Mouse (Mus musculus) right cerebral cortex, postnatal 4 days (tissue): ENCODE measurements around the gene Phldb2.

Source experiments
- DNase-seq: peaks from one replicate; pipeline ENCODE4 v3.0.0-alpha.2; 2022

Phldb2 gene

DNA sequence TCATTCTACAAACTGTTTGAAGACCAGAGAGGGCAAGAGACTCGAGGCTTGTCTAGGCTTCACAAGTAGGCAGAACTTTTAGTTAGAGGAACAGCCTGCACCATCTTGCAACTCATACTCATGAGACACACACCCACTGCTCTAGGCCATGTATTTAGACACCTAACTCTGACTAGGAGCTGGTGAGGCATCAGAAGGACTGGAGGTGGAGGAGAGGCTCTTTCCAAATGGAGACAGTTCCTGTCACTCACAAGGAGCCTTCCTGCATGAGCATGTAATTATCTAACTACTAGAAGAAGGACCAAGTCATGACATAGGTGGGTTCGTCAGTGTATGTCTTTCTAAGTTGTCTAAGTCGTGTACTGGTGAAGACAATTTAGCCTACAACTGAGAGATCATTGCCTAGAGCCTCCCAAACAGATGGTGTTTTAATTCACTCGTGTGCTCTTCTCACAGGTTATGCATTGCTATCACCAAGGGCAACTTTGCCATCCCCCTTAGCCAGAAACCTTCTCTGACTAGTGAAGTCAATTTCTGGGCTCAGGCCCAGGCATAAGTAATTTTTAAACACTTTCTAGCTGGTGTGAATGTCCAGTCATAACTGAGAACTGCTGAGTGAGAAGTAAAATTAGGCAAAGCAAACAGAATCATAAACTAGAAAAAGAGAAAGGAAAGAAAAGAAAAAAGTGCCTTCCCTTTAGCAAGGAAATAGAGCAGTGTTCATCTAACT is 62.8 kb downstream of the Phldb2 start:
- no peak for DNase-seq

DNA sequence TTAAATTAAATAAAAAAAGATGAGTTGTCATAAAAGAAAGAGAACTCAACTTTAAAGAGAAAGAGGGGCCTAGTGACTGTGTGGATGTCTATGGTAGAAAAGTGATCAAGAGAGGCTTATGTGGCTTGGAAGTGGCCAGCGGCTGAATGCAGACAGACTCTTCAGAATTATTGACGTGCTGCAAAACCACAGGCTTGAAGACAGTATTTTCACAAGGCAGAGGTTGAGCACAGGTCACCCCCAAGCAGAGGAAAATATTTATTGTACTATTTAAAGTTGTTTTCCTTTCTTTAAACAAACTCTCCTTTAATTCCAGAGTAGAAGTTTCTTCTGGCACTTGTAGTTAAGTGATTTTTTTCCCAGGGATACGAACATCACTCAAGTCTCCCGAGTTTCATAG is 63.8 kb downstream of the Phldb2 start:
- no peak for DNase-seq

DNA sequence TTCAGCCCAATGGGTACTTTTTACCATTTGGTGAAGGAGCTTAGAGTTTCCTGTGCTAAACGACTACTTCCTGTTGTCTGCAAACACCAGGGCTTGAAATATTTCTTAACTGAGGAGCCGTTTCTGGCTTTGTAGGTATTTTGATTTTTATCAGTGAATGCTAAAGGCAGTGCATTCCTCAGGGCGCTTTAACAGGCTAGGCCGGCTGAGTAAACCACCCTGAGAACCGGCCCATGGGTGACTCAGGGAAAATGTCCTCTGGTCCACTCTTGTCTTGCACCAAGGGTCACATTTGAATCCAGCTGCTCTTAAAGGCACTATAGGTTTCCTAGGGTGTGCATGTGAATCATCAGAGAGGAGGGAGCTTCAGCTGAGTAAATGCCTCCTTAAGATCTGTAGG is 66.8 kb downstream of the Phldb2 start:
- DNase-seq = no peak

DNA sequence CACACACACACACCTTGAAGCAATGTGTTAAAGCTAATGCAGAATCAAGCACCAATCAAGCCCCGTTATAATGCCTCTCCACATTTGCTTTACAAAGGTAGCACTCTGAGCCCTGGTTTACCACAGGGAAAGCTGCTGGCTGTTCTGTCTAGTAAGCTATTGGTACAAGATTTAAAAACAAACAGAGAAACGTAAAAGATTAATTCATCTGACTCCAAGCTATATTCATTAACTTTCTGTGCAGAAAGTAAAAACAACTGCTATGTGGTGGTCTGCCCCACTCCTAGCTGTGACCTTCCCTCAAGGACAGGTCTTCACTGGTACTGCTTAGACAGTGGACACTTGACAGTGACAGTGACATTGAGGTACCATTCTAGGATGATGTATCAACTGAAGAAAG is 69.2 kb downstream of the Phldb2 start:
- no peak for DNase-seq

DNA sequence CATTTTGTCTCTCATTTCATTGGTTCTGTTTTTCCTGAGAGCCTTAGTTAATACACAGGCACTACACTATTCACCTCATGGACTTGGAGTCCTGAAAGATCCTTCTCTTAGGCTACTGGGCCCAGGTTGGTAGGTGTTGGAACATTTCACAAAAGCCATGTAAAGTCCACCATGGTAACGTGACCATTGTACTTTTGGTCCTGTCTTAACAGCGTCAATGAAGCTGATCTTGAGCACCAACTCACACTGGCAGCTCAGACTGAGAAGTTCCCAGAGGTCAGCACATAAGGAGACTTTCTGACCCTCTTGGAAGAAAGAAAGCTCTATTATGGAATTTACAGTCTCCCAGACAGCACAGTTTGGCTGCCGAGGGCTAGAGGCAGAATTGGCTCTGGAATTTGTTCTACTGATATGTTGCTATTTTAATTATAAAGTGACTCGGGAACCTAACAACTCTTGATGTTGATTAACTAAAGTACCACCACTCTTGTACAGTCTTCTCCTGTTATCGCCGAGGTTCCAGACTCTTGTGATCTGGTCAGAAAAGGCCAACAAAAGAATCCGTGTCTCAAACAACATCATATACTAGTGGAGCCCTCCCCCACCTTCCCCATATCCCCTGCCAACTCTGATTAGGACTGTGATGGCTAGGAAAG is 72.1 kb downstream of the Phldb2 start:
- no peak for DNase-seq

DNA sequence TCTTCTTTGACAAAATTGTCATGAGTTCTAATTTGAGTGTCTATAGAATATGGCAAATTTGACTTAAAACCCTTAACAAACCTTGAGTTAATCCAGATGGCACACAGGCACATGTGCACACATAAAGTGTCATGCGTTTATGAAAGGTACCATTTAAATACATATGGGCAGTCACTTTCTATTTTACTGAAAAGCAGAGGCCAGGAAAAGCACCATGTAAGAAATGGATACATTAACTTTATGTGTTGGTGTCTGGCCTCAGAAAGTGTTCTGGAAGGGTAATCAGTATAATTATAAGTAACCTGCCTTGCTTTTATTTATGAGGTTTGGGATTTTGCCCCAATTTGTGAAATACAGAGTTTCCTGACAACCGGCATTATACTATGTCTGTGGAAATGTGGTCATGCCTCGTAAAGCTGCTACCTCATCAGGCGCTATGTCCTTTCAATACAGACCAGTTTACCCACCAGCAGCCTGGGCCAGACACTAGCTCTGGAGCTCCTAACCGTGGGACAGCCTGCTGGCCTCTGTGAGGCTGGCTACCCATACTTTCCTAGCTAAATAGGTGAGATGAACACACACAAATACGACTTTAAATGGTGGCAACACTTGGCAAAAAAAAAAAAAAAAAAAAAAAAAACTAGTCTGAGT is 73.2 kb downstream of the Phldb2 start:
- DNase-seq = no peak

DNA sequence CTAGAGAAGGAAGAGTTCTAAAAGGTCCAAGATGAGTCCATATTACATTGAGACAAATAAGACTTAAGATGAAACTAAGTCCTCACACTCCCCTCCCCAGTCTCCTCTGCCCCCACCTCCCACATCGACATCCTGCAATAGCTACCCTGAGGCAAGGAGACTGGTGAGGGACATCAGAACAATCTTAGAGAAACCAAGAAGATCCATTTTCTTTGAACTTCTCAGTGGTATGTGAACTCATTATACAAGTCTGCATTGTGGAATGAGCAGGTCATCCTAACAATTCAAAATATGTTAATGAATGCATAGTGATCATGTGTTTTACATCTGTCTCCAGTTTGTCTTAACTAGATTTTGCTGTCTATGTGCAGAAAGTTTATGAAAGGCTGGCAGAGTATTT is 75.7 kb downstream of the Phldb2 start:
- no peak for DNase-seq

DNA sequence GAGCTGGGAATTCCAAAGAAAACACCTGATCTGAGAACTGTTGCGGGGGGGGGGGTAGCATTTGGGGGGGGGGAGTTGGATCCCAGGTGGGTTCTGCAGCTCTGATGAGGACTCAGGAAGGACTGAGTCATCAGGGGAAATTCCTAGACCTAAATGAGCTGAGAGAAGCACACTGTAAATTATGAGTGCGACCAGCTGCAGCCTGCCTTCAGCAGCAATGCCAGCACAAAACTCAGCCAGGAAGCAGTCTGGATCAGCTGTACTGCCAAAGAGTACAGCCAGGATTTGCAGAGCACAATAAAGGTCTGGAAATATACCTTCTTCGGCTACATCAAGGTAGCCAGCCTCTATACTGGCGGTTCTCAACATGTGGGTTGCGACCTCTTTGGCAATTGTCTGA is 76.2 kb downstream of the Phldb2 start:
- DNase-seq = peak; percentile 4

DNA sequence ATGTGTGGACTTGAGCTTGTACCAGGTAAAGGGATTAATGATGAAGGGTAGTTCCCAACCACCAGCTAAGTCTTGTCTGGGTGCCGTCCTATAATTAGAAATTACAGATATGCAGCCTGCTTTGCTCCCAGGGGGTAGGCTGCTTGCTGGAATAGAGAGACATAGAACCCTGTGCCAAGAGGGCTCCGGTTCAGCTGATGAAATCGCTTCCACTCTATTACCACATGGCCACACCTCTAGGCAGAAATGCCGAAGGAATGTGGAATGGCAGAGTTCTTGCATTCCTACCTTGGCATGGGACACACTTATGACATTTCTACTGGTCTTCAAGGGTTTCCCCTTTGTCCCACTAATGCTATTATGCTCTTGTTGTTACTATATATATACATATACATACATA is 80.0 kb downstream of the Phldb2 start:
- no peak for DNase-seq

DNA sequence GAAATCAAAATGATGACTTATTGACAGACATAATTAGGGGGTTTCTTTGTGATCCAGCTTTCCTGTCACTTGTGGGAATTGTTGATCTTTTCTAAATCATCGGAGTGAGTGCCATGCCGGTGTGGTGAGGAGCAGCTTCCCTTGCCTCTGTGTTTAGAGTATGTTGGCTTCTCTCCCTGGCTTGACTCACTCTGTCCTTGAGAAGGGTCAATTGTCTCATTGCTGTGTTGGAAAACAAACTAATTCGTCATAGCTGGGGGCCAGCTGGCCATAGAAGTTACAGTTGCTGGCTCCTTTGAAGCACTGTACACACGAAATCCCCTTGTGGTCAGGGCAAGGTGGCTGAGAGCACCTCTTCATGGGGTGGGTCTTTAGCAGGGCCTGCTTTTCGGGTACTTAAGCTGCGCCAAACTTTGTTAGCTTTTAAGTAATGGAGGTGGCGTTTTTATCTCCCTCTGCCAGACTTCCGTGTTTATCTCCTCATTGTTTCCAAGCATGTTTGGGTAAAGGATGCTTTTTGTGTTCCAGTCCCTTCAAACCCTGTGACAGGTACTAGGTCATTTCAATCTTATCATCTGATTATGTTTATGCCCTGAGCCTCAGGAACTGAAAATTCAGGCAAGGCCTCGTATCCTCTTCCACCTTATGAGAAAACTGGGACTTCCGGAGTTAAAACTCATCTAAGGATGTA is 82.0 kb downstream of the Phldb2 start:
- DNase-seq = no peak

DNA sequence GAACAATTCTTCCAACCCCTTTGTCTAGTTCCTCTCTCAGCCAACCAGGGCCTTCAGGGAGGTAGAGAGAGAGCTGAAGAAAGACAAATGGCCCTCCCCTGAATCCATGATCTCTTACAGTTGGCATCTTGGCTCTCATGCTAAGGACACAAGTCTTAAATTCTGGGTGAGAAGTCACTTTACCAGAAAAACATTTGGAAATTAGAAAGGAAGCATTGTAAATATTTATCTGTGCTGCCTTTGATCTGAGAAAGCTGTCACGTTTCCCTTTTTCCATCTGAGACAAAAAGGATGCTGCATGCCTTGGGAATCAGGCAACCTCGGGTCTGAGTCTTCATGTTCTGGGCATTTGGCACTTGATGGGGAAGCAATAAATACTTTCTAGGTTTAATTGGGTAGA is 82.7 kb downstream of the Phldb2 start:
- no peak for DNase-seq

DNA sequence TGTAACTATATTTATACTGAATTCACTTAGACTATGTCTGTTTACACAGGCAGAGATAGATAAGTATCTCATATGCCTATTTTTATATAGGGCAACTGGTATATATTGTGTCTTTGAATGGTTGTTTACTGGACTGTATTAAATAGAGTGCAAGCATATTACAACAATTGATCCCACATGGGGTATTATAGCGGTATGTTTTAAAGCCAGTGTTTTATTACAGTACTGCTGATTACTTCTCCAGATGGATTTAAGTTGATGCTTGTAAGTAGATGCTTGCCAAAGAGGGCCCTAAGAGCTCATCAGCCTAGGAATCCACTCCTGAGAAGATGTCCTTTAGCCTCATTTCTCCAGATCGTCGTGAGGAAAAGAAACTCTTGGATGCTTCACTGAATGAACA is 84.4 kb downstream of the Phldb2 start:
- no peak for DNase-seq

DNA sequence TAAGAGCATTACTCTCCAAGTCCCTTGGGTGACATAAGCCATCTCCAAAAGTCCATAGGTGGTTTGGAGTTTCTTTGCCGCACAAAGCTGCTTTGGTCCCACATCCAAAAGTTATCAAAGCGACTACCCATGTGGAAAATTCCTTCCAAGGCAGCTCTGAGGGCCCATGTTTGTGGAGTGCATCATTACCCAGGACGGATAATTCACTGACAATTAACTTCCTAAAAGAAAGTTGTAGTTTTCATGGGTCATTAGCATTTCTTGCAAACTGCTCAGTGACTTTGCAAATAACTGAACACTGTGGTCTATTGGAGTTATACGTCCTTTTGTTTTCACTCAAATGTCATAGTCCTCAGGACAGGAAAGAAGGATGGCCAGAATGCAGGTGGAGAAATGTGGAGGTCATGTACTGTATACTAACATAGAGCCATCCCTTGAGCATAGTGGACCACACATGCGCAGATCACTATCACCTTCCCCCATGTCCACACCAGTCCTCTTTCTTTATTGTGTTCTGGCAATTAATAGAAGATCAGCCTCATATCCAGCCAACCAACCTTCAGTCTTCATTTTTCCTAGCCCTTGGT is 96.0 kb downstream of the Phldb2 start:
- no peak for DNase-seq

DNA sequence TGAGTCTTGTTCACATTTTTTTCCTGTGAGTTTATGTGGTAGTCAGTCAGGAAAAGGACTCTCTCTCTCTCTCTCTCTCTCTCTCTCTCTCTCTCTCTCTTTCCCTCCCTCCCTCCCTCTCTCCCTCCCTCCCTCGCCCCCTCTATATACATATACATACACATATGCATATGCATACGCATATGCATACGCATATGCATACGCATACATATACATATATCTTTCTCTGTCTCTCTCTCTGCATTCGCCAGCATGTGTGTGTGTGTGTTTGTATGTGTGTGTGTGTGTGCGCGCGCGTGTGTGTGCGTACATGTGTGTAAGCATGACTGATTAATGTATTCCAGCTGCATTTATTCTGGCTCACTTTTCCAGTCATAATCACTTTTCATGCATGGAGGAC is 98.9 kb downstream of the Phldb2 start:
- DNase-seq = no peak

DNA sequence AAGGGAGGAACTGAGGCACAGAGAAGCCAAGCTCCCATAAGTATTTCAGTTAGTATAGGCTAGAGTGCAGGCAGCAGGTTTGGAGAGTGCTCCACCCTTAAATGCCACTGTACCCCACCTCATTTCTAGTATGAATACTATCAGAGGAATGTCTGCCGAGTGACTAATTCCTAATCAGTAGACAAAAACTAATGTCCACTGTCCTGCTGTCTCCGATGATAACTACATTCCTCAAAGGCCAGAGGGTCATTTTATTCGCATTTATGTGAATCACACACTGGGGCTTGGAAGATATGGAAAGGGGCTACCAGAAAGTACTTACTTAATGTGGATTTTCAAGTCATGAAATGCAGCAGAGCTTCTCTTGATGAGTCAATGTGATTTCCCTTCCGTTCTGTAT is 104.4 kb downstream of the Phldb2 start:
- DNase-seq = no peak

DNA sequence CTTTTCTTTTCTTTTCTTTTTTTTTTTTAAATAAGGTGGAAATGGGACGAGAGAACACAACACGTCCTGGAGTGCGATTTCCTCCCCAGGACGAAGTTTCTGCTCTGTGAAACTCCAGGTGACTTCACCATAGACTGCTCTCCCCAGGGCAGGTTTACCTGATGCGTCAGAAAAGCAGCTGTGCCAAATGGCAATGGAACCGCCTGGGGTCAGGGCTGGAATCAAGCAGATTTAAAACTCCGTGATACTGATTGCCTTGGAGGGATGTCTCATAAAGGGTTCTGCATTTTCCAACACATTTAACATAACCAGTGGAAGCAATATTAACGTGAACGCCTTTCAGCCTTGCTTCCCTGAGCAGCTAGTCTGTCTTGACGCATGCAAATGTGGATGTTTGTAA is 108.5 kb downstream of the Phldb2 start:
- no peak for DNase-seq

DNA sequence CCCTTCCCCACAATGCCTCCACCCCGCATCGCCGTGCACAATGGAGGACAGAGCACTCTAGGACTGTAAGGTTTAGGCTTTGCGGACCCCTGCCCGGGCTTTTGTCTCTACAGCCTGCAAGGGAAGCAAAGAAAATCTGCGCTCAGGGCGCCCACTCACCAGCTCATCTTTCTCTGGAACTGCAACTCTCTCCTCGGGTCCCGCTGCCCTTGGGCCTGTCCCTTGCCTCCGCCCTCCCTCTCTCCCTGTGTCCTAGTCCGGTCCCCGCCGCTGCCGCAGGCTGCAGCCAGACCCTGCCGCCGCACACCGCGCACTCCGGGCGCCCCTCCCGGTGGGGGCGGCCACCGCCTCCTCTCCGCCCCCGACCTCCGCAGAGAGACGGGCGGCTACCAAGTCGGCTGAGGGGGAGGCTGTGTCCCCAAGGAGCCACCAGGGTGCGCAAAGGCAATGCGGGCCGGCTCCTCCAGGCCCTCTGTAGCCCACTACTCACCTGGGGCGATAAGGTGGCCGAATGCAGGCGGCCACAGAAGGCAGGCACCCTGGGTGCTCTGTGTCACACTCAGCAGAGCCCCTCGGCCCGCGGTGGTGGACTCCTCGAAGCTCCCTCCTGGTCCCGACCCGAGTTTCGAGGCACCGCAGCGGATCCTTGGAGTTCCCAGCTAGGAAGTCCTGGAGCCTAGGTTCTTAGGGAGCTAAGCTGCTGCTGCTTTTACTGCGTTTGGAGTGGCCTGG is 109.2 kb downstream of the Phldb2 start:
- peak; percentile 62 for DNase-seq

DNA sequence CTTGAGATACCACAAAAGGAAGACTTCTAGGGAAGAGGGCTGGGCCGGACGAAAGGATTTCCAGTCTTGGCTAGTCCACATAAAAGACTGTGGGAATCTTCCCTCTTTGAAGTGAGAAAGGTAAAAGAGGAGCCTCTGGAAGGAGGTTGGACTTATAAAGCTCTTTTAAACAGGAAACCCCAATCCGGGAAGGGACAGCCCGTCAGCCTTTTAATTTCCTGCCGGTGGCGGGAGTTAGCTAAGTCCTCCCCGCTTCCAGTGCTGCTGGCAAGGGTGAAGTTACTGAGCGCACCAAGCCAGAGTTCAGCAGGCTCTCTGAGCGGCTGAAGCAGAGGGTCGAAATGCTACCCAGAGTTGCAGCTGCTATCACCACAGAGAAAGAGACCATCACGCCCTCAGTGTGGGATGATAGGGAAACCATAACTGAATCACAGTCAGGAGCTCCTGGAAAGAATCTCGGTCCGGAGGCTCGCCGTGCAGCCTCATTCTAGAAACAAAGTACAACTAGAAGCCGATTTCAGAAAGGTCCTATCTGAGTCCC is 110.0 kb downstream of the Phldb2 start:
- DNase-seq = no peak

DNA sequence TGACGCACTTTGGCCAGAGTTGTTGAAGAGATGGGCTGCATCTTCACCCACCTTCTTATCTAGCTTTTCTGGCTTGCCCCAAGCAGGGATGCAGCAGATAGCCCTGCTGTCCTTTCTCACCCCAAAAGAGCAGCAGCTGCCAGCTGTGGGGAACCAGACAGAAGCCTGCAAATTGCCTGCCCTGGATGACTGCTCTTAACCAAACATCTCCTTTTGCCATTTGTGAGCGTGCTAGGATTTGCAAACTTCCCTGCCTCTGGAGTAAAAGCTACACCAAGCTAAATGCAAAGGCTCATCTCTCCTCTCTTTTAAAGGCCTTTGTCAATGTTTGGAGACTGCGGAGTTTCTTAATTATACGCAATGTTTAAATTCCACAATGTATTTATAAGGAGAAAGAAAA is 111.0 kb downstream of the Phldb2 start:
- no peak for DNase-seq

DNA sequence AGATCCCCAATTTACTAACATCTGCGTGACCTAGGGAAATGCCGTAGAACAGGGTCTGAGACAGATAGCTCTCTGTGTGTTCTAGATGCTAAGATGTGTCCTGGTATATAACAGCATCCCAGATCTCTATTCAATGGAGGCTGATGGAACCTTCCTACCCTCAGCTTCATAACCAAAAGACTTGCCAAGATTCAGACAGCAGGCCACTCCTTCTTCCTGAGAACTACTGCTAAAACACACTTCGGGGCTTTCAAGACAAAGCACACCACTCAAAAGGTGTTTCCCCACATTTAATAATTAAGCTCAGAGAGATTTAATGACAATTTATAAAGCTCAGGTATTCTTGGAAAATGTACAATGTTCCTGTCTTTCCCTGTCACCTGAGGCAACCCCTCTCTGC is 111.6 kb downstream of the Phldb2 start:
- no peak for DNase-seq

DNA sequence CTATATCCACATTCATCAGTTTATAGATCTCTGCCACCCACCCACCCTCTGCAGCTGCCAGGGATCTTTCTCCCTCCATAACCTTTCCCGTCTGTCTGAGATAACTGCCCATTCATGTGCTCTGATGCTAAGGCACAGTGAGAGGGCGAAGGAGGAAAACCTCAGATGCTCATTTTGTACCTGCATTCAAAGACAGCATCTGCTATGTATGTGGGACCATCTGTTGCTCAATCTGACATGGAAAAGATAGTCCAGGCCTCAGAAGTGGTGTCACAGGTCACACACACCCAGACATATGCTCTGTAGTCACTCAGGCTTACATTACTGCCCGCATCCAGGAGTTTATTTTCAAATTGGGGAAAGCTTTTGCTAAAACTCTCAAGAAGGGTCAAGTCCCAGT is 112.4 kb downstream of the Phldb2 start:
- no peak for DNase-seq

DNA sequence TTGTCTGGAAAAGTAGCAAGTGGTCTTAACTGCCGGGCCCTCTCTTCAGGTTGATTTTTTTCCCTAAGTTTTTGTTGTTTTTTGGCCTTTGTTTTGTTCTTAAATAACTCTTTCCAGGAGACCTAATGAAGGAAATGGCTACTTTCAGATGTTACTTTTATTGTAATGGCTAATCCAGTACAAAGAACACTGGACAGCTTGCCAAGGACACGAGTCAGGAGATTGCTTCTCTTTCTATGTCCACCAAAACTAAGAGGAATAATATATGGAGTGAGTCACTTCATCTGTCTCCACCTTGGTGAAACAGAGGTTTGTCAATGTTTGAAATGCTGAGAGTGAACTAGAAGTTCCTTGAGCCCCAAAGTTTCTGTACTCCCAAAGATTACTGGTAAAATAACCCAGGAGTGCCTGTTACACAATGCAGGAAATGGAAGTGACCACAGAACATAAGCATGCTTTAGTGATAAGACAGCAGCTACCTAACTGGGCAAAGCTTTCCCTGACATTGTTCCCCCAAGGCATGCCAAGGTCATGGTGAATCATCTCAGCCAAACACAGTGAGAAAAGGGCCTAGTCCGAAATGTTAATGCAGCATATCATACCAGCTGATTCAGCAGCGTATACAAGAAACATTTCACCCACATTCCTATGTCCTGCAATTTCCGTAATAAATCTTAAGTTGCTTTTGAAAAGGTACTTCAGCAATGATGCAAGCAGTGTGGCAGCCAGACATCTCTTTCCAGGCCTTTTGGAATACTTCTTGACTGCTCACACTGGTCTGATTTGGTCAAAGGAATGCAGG is 115.7 kb downstream of the Phldb2 start:
- DNase-seq = no peak
